Mouse (Mus musculus) kidney, postnatal 10 days (tissue): Measurements from ENCODE around the gene Gm49373.

Experiments used
- DNase-seq: peaks from one replicate; pipeline ENCODE4 v3.0.0; 2021; ENCODE audit warnings: mixed read lengths

Gene Gm49373

DNA sequence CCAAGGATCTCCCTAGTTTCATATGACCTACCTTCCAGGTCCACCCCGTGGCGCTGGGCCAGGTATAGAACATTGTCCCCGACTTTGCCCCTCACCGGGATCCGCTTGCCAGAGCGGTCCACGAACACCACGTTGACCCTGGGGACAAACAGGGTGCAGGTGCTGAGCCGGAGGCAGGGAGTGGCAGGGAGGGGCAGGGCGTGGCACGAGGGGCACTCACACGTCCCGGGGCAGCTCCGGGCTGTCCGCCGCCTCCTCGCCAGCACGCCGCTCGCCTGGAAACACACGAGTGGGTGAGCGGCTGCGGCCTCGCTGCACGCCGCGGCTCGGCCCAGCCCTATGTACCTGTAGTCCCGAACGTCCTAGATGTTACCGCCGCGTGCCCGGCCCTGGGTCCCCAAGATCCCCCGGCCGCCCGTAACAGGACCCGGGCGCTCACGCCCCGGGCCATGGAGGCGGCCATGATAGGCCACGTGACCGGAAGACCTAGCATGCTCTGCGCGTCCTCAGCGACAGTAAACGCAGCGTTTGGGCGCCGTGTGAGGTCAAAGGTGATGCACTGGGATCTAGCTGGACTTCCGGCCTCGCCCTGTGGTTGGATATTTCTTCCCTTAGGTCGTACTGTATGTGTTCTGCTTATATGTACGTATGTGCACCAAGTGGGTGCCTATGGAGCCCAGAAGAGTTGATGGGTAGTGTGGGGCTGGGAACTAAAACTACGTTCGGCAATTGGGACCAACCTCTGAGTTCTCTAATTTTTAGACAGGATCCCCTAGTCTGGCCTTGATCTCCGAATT, at the start of gene Gm49373, which contains the start of gene Fdx1l:
TSS of gene Gm49373 (minus strand) at position 53 of the 797 bp plus-strand sequence.
TSS of gene Fdx1l (minus strand) at position 571 of the 797 bp plus-strand sequence.
- peak; percentile 94 for DNase-seq

DNA sequence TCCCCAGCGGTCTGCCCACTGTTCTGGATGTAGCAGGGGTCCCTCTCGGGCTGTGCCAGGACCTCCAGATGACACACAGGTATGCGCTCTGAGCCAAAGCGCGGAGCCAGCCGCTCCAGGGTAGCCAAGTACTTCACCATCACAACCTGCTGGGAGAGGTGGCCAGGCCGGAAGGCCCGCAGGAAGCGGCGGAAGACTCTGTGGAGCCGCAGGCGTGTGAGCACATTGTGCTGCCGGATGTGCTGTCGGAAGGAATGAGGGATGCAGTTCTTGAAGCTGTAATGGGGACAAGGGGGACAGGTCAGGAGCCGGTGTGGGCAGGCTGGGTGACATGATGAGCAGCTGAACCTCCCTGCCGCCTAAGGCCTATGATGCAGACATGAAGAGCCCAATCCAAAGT, 48.6 kb upstream of the Gm49373 start:
- peak; percentile 35 for DNase-seq

DNA sequence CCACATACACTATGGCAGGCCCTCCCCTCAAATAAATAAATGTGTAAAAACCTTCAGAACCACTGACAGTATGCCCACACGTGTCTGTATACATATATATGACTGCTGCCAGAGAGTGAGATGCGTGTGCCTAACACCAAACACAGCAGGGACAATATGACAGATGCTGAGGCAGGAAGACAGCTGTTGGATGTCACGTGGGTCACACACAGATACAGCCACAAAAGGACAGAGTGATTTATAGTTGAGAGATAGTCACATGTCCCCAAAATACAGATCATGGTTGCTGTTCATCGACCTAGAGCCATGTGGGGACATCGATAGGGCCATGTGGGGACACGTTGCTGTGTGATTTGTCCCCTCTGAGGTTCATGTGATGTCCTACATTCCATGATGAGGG, 44.2 kb upstream of the Gm49373 start:
- no peak for DNase-seq

DNA sequence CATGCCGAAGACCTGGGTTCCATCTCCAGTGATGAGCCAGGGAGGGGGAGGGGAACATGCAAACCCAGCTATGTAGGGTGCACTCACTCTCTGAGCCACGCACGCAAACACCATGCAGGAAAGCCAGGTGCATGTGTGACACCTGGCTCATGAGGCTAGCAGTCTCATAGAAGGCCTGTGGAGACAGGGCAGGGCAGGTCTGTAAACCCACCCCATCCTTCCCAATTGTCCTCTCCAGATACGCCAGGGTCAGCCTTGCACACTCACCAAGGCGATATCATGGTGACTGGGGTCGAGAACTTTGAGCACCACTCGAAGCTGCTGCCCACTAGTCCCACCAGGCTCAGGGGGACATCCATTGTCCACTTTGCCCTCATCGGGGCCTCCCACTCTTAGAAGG, 42.2 kb upstream of the Gm49373 start:
- no peak for DNase-seq

DNA sequence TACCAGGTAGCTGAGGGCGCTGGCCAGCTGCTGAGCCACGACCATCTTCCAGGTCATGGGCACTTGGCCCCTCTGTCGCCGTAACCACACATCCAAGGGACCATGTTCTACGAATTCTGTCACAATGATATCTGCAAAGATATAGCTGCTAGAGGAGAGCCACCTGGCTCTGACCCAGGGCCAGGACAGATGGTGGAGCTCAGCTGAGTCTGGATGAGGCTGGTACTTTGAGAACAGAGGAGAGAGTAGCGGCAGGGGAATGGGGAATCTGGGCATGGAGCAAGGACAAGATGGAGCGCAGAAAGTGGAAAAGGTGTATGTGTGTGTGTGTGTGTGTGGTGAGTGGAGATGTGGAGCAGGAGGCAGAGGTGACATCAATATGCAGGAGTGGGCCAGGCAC, 41.3 kb upstream of the Gm49373 start:
- no peak for DNase-seq

GRCm38 (mm10) chr9:21113751-21114150, 40.9 kb upstream of the Gm49373 start:
- DNase-seq: no peak

DNA sequence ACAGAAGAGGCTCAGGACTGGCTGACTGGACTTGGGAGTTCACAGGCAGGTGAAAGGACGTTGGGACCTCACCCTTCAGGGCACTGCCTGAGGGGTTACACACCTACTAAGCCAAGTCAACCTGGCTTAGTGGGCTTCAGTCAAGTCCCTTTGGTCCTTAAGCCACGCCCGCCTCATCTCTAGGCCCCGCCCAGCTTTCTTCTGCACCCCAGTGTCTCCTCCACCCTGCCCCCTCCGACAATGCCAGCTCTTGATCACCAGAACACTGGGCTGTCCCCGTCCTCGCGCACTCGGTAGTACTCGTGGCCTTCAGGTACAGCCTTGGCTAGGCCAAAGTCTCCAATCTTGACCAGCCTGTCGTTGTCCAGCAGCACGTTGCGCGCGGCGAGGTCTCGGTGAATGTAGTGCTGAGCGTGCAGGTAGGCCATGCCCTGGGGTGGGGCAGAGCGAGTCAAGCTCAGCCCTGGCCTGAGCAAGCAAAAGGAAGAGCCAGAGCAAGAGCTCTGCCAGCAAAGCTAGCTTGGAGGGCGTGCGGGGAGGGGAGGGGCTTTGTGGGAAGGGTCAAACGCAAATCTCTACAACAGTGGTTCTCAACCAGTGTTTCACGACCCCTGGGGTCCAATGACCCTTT, 34.8 kb upstream of the Gm49373 start:
- DNase-seq: no peak

- DNase-seq: no peak
These were observed 33.1 kb upstream of the Gm49373 start for GRCm38 (mm10) chr9:21105760-21106564.

DNA sequence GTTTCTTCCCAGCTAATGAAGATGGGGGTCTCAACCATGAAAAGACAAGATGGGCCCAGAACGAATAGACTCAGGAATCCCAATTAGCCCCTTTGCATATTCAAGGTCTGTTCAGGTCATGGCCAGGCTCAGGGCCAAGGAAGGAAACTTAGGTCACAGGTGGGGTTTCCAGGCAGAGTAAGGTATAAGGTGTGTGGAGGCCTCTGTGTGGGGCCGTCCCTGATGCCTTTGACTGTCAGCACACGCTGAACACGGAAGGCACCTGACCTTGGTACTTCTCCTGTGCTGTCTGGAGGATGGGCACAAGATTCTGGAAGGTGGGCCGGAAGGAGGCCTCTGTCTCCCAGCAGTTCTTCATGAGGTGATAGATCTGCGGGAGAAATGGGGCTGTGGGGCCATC, 31.9 kb upstream of the Gm49373 start:
- no peak for DNase-seq

GRCm38 (mm10) chr9:21102076-21102475, 29.2 kb upstream of the Gm49373 start:
- DNase-seq: no peak

- no peak for DNase-seq
These were observed 27.7 kb upstream of the Gm49373 start for GRCm38 (mm10) chr9:21100447-21101161.

DNA sequence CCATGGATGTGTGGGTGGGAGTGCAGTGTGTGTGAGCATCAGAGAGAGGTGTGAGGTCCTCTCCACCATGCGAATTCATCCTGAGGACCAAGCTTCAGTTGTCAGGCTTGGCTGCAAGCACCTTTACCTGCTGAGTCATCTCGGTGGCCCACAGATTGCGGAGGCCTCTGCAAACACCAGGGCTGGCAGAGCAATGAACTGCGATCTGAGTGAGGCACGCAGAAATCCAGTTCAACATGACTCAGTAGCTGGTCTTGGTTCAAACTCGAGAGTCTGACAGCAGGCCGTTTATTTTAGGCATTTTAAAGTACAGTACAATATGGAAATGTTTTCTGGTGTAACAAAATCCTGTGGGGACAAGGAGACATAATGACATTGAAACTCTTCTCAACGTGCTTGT, 24.9 kb upstream of the Gm49373 start:
- no peak for DNase-seq

- no peak for DNase-seq
These were observed 23.1 kb upstream of the Gm49373 start for GRCm38 (mm10) chr9:21095958-21096357.

DNA sequence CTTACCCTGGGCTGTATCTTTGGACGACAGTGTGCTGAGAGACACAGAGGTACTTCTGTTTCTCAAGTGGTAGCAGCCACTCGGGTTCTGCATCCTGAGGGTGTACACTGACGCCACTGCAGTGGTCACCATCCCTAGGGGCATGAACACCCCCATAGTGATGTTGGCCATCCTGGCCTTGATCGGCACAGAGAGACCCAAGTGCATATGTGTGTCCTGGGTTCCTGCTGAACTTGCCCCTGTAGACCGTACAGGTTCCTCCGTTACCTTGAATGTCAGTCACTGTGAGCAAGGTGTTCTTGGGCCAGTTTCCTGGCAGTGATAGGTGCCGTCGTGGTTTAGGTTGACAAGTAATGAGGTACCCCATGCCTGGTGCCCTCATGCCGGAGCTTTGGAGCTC, 20.5 kb upstream of the Gm49373 start:
- no peak for DNase-seq

GRCm38 (mm10) chr9:21091707-21092320, 18.9 kb upstream of the Gm49373 start, which contains the start of the genes Gm38431 and Raver1:
TSS of gene Gm38431 (minus strand) at chr9:21091997.
TSS of gene Raver1 (minus strand) at chr9:21092008.
- DNase-seq: peak; percentile 99

GRCm38 (mm10) chr9:21090972-21091706, 18.2 kb upstream of the Gm49373 start:
- no peak for DNase-seq

DNA sequence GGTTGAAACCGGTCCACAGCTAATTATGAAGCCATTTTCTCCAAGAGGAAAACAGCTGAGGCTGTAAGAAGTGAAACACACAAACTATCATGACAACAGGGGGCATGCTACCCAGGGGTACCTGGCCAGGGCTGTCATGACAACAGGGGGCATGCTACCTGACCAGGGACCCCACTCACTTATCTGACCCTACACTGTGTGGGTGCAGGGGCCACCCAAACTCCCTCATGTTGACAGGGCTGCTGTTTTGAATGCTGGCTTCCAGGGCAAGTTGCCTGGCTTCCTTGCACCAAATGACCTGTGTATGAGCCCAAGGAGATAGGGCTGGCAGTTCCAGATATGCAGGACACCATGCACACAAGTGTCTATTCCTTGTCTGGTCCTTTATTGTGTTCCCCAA, 17.6 kb upstream of the Gm49373 start:
- DNase-seq: no peak

DNA sequence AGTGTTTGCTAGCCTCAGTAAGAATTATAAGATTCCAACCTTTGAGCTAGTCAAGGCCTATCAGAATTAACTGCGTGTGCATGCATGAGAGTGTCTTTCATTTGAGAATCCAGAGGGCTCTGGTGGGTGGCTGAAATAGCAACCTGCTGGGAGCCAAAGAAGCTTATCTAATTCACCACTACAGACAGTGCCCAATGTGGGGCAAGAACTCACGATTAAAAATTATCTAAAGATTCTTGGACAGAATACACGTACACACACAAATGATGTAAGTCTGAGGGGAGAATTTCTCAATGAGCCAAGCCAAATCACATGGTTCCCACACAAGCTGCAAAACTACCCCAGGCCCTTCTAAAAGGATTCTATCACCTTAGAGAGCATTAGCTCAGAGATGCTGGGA, 10.4 kb upstream of the Gm49373 start:
- no peak for DNase-seq

DNA sequence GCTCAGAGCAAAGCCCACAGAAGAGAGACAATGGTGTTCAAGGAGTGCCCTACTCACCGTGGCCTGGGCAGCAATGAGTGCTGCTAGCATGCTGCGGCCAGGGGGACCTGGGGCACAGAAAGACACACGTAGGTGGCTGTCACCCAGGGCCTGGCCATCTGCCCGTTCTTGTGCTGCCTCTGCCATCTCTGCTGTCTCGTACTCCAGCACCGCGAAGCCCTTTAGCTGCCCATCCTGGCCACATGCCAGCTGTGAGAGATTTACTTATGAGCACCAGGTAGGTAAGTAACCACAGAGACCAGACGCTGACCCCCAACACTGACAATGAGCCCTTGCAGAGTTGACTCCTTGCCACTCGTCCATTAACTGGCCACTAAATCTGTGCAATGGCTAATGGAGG, 8.2 kb upstream of the Gm49373 start:
- no peak for DNase-seq

DNA sequence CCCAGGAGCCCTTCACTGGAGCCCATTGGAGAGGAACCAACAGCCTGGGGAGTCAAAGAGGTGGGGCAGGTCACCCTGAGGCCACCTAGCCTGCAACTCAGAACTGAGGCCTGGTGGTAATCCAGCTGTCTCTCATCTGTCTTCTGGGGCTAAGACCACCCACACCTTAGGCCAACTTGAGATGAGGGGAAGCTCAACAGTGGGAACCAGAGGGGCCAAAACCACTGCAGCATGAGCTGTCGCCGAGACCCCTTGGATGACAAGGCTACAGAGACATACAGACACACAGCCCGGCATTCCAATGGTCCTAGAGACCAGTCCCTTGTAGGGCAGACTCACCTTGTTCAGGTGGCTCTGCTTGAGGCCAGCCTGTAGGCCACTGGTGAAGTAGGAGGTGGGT, 2.7 kb upstream of the Gm49373 start:
- DNase-seq: no peak

- DNase-seq: no peak
These were observed 1.3 kb upstream of the Gm49373 start for GRCm38 (mm10) chr9:21074173-21074572.

- no peak for DNase-seq
These were observed 255 bp downstream of the Gm49373 start for GRCm38 (mm10) chr9:21072641-21073040.
